Mouse (Mus musculus) bone marrow, adult 2 months (tissue): Measurements from ENCODE around the gene Nrf1.

Source experiments
- CTCF ChIP-seq: fragments of 200-500 bp; IDR thresholded peaks from 2 replicates; pipeline ENCODE4 v1.5.1; 2011; ENCODE audit warnings: low read length, control low read depth; ENCODE audit not compliant: control insufficient read depth, insufficient read depth
- POLR2A ChIP-seq: fragments of 200-500 bp; IDR thresholded peaks from 2 replicates; pipeline ENCODE4 v1.6.1; 2011; ENCODE audit warnings: low read depth, mild to moderate bottlenecking, control low read depth, low read length, borderline replicate concordance; ENCODE audit not compliant: control insufficient read depth

DNA sequence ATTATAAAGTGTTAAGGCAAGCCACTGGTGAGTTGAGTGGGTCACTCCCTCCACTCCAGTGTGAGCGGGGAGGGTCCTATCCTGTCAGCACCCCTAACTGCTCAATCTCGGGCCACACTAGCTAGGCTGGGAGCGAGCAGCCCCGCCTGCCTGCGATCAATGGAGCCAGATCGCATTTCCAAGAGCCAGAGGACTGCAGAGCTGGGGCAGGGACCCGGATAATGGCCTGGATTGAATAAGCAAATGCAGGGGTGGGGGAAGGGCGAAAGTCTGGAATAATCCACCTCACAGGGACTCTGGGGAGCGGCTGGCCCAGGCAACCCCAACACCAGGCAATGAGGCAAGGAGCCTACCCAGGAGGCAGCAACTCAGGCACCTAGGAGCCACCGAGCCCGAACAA, 119.4 kb downstream of the Nrf1 start:
- TF ChIP-seq CTCF: no peak
- TF ChIP-seq POLR2A: no peak
